Mouse (Mus musculus) right cerebral cortex, adult 18-20 months (tissue): ENCODE data around the gene Cfap99.

Experiments used
- DNase-seq: peaks from one replicate; pipeline ENCODE4 v3.0.0; 2022; ENCODE audit warnings: mixed read lengths

Gene Cfap99

GRCm38 (mm10) chr5:34335539-34336096, 47.2 kb downstream of the Cfap99 start:
- DNase-seq, result no peak

- peak; percentile 99 for DNase-seq
Measured at GRCm38 (mm10) chr5:34336097-34336774, 47.8 kb downstream of the Cfap99 start, which contains the start of gene Rnf4. Gene Rnf4, plus strand, starts transcription at chr5:34336289.

GRCm38 (mm10) chr5:34336775-34337450, 48.5 kb downstream of the Cfap99 start:
- peak; percentile 35 for DNase-seq

- DNase-seq, result no peak
Measured at GRCm38 (mm10) chr5:34340246-34340645, 51.8 kb downstream of the Cfap99 start.

- DNase-seq, result no peak
Measured at GRCm38 (mm10) chr5:34352084-34352631, 63.8 kb downstream of the Cfap99 start.

GRCm38 (mm10) chr5:34360261-34360660, 71.9 kb downstream of the Cfap99 start:
- DNase-seq, result no peak

GRCm38 (mm10) chr5:34363115-34363514, 74.7 kb downstream of the Cfap99 start:
- DNase-seq, result no peak

- no peak for DNase-seq
Measured at GRCm38 (mm10) chr5:34368551-34369290, 80.3 kb downstream of the Cfap99 start.

- DNase-seq, result peak; percentile 98
Measured at GRCm38 (mm10) chr5:34369341-34370021, 81.1 kb downstream of the Cfap99 start, which contains the start of gene Fam193a. Gene Fam193a, plus strand, starts transcription at chr5:34369933.

- DNase-seq, result peak; percentile 26
Measured at GRCm38 (mm10) chr5:34370022-34370823, 81.8 kb downstream of the Cfap99 start.

GRCm38 (mm10) chr5:34370840-34371239, 82.4 kb downstream of the Cfap99 start:
- DNase-seq, result no peak

- no peak for DNase-seq
Measured at GRCm38 (mm10) chr5:34372141-34372540, 83.7 kb downstream of the Cfap99 start.

GRCm38 (mm10) chr5:34372541-34372940, 84.1 kb downstream of the Cfap99 start:
- no peak for DNase-seq
